Mouse (Mus musculus) hindbrain, embryonic 11.5 days (tissue): ENCODE measurements at regions not wholly inside any gene's neighbourhood (a gene's known extent, or its start where the extent isn't known, plus 50 kb on each side); places are given as distances from the start of the nearest gene placed in this dataset.

ENCODE experiments used
- ATAC-seq: fragments of 200-750 bp; cut with Nextera tagmentation; 2 replicates; pipeline ENCODE4 v1.8.0; 2017; ENCODE audit warnings: mild to moderate bottlenecking, moderate TSS enrichment, moderate library complexity; ENCODE audit not compliant: low FRiP score
- DNase-seq: peaks from one replicate; pipeline ENCODE4 v3.0.0-alpha.2; 2015; ENCODE audit warnings: low spot score
- H3K27ac ChIP-seq: fragments of 300-500 bp; sonication (generic); 2 replicates; pipeline ENCODE4 v1.5.1; 2014; ENCODE audit warnings: mild to moderate bottlenecking, low read depth, low read length
- H3K27me3 ChIP-seq: fragments of 300-500 bp; sonication (generic); 2 replicates; pipeline ENCODE4 v1.6.1; 2014; ENCODE audit warnings: mild to moderate bottlenecking, low read length, moderate library complexity, mixed read lengths; ENCODE audit not compliant: control insufficient read depth, insufficient read depth
- H3K36me3 ChIP-seq: fragments of 300-500 bp; sonication (generic); 2 replicates; pipeline ENCODE4 v1.6.1; 2014; ENCODE audit warnings: mild to moderate bottlenecking, low read length, moderate library complexity, mixed read lengths; ENCODE audit not compliant: control insufficient read depth, insufficient read depth
- H3K4me1 ChIP-seq: fragments of 300-500 bp; sonication (generic); replicated peaks from 2 replicates; pipeline ENCODE4 v1.6.1; 2014; ENCODE audit warnings: low read length, mixed read lengths; ENCODE audit not compliant: control insufficient read depth, insufficient read depth
- H3K4me2 ChIP-seq: fragments of 300-500 bp; sonication (generic); replicated peaks from 2 replicates; pipeline ENCODE4 v1.6.1; 2014; ENCODE audit warnings: mild to moderate bottlenecking, low read depth, low read length
- H3K4me3 ChIP-seq: fragments of 300-500 bp; sonication (generic); 2 replicates; pipeline ENCODE4 v1.5.1; 2014; ENCODE audit warnings: low read depth, low read length
- H3K9ac ChIP-seq: fragments of 300-500 bp; sonication (generic); 2 replicates; pipeline ENCODE4 v1.6.1; 2014; ENCODE audit warnings: low read depth, low read length
- H3K9me3 ChIP-seq: fragments of 300-500 bp; sonication (generic); 2 replicates; pipeline ENCODE4 v1.6.1; 2016; ENCODE audit warnings: low read length; ENCODE audit not compliant: control insufficient read depth
- WGBS: fragments of 180-500 bp; shearing (Covaris S2); extraction: QIAGEN DNeasy Blood & Tissue Kit; methylation state at CpG from one replicate; pipeline ENCODE4 v1.1.7; 2014; 5-methylcytosine and 5-hydroxymethylcytosine counted together

DNA sequence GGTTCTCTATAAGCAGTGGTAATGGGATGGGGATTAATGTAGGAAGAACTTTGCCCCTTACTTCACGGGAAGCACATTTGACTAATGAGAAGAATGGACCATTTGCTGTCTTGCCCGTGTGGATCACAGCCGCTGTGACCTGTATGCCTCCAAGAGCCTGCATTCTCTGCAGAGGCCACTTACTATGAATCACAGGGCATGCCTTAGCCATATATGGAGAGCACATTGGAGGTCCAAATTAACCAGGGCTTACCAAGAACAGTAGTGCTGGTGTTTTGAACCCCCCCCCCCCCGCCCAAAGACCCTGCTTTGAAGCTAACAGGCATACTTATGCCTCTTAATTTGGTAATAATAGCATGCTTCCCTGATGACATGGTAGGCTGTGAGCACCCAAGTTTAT, 236.8 kb upstream of the Nectin3 start:
- H3K27me3 ChIP-seq, result no peaks in the 10 kb centered on the region
- no peaks in the 10 kb centered on the region for H3K4me1 ChIP-seq
- no peak overlapping the region for H3K4me3 ChIP-seq
- DNase-seq (no peak), ATAC-seq (no peak)
- H3K27ac ChIP-seq, result no peak overlapping the region
- 89% methylated on average over 4 of the region's 4 CpGs for WGBS
- no peak overlapping the region for H3K9ac ChIP-seq
- H3K4me2 ChIP-seq, result no peak overlapping the region
- no peaks in the 10 kb centered on the region for H3K9me3 ChIP-seq
- no peaks in the 10 kb centered on the region for H3K36me3 ChIP-seq

GRCm38 (mm10) chr16:46728424-46728823, 230.1 kb upstream of the Nectin3 start:
- H3K9ac ChIP-seq, result no peak overlapping the region
- H3K4me2 ChIP-seq, result no peak overlapping the region
- H3K4me1 ChIP-seq, result no peaks in the 10 kb centered on the region
- DNase-seq (no peak), ATAC-seq (no peak)
- H3K4me3 ChIP-seq, result no peak overlapping the region
- no peaks in the 10 kb centered on the region for H3K36me3 ChIP-seq
- H3K27me3 ChIP-seq, result no peaks in the 10 kb centered on the region
- no peaks in the 10 kb centered on the region for H3K9me3 ChIP-seq
- 87% methylated on average over 3 of the region's 3 CpGs for WGBS
- H3K27ac ChIP-seq, result no peak overlapping the region

GRCm38 (mm10) chr16:46723660-46724059, 225.3 kb upstream of the Nectin3 start:
- no peaks in the 10 kb centered on the region for H3K4me1 ChIP-seq
- no peaks in the 10 kb centered on the region for H3K9me3 ChIP-seq
- H3K4me3 ChIP-seq, result no peak overlapping the region
- H3K27me3 ChIP-seq, result no peaks in the 10 kb centered on the region
- H3K36me3 ChIP-seq, result no peaks in the 10 kb centered on the region
- ATAC-seq, result no peak
- 88% methylated on average over 4 of the region's 4 CpGs for WGBS
- no peak overlapping the region for H3K4me2 ChIP-seq
- no peak overlapping the region for H3K27ac ChIP-seq
- no peak overlapping the region for H3K9ac ChIP-seq
- DNase-seq, result no peak

GRCm38 (mm10) chr16:46679787-46680186, 181.5 kb upstream of the Nectin3 start:
- ATAC-seq (no peak), DNase-seq (no peak)
- WGBS, result 92% methylated on average over 3 of the region's 3 CpGs
- Histone ChIP-seq H3K4me1 (no peaks in the 10 kb centered on the region), H3K27ac (no peak overlapping the region), H3K36me3 (no peaks in the 10 kb centered on the region), H3K4me3 (no peak overlapping the region), H3K9ac (no peak overlapping the region), H3K27me3 (no peaks in the 10 kb centered on the region), H3K4me2 (no peak overlapping the region), H3K9me3 (no peaks in the 10 kb centered on the region)

DNA sequence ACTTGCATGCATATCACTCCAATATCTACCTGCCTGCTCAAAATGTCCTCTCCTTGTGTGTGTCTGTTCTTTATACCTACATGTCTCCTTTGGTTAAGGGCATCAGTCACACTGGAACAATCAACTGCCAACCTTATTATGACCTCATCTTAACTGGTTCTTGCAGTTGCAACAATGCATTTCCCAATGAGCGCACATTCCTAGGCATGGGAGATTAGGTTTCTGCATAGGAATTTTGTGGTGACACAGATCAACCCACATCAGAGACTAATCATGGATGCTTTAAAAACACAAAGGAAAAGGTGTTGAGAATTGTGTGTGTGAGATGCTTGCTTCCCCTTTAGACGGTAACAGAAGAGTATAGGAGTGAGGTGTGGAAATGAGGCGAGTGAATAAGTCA, 171.3 kb upstream of the Nectin3 start:
- H3K9ac ChIP-seq, result no peak overlapping the region
- ATAC-seq (no peak), DNase-seq (no peak)
- H3K4me1 ChIP-seq, result no peaks in the 10 kb centered on the region
- H3K4me3 ChIP-seq, result no peak overlapping the region
- no peaks in the 10 kb centered on the region for H3K27me3 ChIP-seq
- no peaks in the 10 kb centered on the region for H3K9me3 ChIP-seq
- WGBS, result 63% methylated on average over 3 of the region's 3 CpGs
- no peak overlapping the region for H3K4me2 ChIP-seq
- no peaks in the 10 kb centered on the region for H3K36me3 ChIP-seq
- H3K27ac ChIP-seq, result no peak overlapping the region

DNA sequence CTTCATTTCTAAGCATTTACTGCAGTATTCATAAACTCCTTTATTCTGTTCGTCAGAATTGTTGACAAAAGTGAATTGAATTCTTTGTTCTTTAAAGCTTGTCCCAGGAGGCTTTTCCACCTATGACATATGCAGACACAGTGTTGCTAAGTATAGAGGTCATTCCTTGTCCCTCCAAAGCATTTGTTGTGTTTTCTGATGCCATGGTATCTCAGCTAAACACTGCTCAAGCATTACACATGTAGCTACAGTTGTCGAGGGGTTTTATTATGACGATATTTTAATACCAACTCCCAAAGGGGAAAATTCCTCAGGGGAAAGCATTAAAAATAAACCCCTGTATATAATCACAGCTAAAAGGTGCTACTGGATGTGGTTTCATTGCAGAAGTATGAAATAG, 167.2 kb upstream of the Nectin3 start:
- Histone ChIP-seq H3K27me3 (no peaks in the 10 kb centered on the region), H3K4me2 (no peak overlapping the region), H3K4me1 (no peaks in the 10 kb centered on the region), H3K9ac (no peak overlapping the region), H3K27ac (no peak overlapping the region), H3K4me3 (no peak overlapping the region), H3K9me3 (no peaks in the 10 kb centered on the region), H3K36me3 (no peaks in the 10 kb centered on the region)
- no peak for ATAC-seq
- no peak for DNase-seq
- 81% methylated on average over 3 of the region's 3 CpGs for WGBS

DNA sequence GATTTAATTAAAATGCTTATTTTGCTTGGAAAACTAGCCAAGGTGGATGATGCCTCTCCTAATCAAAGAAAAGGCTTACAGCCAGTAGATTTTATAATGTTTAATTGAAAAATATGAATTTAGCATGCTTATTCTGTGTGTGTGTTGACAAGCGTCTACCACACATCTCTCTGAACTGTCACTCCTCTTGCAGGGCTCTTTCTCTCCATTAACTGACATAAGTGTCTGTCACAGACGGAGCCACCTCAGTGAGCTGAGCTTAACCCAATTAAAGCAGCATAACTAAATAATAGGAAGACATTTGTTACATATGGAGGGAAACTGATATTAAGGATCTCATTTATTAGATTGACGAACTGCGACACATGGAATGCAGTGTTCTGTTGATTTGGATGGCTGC, 164.7 kb upstream of the Nectin3 start:
- no peak overlapping the region for H3K9ac ChIP-seq
- WGBS, result 86% methylated on average over 4 of the region's 4 CpGs
- no peak overlapping the region for H3K27ac ChIP-seq
- ATAC-seq (no peak), DNase-seq (no peak)
- no peaks in the 10 kb centered on the region for H3K4me1 ChIP-seq
- no peak overlapping the region for H3K4me2 ChIP-seq
- no peaks in the 10 kb centered on the region for H3K36me3 ChIP-seq
- no peaks in the 10 kb centered on the region for H3K27me3 ChIP-seq
- no peak overlapping the region for H3K4me3 ChIP-seq
- H3K9me3 ChIP-seq, result no peaks in the 10 kb centered on the region

- no peak overlapping the region for H3K4me2 ChIP-seq
- H3K4me3 ChIP-seq, result no peak overlapping the region
- ATAC-seq (no peak), DNase-seq (no peak)
- H3K4me1 ChIP-seq, result no peaks in the 10 kb centered on the region
- H3K9me3 ChIP-seq, result no peaks in the 10 kb centered on the region
- no peaks in the 10 kb centered on the region for H3K36me3 ChIP-seq
- no peaks in the 10 kb centered on the region for H3K27me3 ChIP-seq
- no peak overlapping the region for H3K9ac ChIP-seq
- H3K27ac ChIP-seq, result no peak overlapping the region
- WGBS, result 78% methylated on average over 4 of the region's 4 CpGs
These were observed 156.7 kb upstream of the Nectin3 start for GRCm38 (mm10) chr16:46655041-46655440.

GRCm38 (mm10) chr16:46625807-46626206, 127.5 kb upstream of the Nectin3 start:
- Histone ChIP-seq H3K4me1 (no peaks in the 10 kb centered on the region), H3K9me3 (no peaks in the 10 kb centered on the region), H3K36me3 (no peaks in the 10 kb centered on the region), H3K9ac (no peak overlapping the region), H3K4me2 (no peak overlapping the region), H3K27me3 (no peaks in the 10 kb centered on the region), H3K27ac (no peak overlapping the region), H3K4me3 (no peak overlapping the region)
- ATAC-seq (no peak; the same call in 1 of the 2 replicates), DNase-seq (no peak)
- 25% methylated on average over 2 of the region's 2 CpGs for WGBS
